In genomic region chr3:28551756-28552155, GRCm38 (mm10) we compare ENCODE assay signal across 28 mouse cellular contexts.
DNase-seq lines count a peak whose midpoint lies in the region; ATAC-seq and TF ChIP-seq lines count a peak whose summit lies in the region.
"Had no signal": no experiment of that assay in that cellular context is flagged by ENCODE, and none has a peak within 500 bp of the region (broad histone marks: within the 10 kb centered on the region; RNA-seq: fewer than 3 reads in every experiment).

No protein-coding gene starts in this region.

- H3K27me3 ChIP-seq in forebrain, embryonic 15.5 days: no peaks in the 10 kb centered on the region
- no peaks in the 10 kb centered on the region for H3K27me3 ChIP-seq in forebrain, embryonic 14.5 days (replicated peaks; ENCODE audit: control insufficient read depth, insufficient read depth, low read length)
- H3K27me3 ChIP-seq in hindbrain, postnatal 0 days (ENCODE audit: insufficient read depth, low read length): no peaks in the 10 kb centered on the region
- H3K27me3 ChIP-seq in hindbrain, embryonic 12.5 days: no peaks in the 10 kb centered on the region
- H3K27me3 ChIP-seq: CH12.LX; embryonic facial prominence, embryonic 13.5 days; forebrain, embryonic 13.5 days; Patski had no signal

- H3K4me2 ChIP-seq in forebrain, embryonic 15.5 days (replicated peaks): no peak overlapping the region
- no peak overlapping the region for H3K4me2 ChIP-seq in forebrain, embryonic 14.5 days (ENCODE audit: low read length)
- H3K4me2 ChIP-seq in hindbrain, postnatal 0 days (ENCODE audit: low read depth, low read length): no peak overlapping the region
- H3K4me2 ChIP-seq in hindbrain, embryonic 12.5 days (replicated peaks): no peak overlapping the region
- H3K4me2 ChIP-seq: embryonic facial prominence, embryonic 13.5 days; forebrain, embryonic 13.5 days; heart, embryonic 12.5 days; heart, embryonic 15.5 days; hindbrain, embryonic 14.5 days had no signal

- H3K27ac ChIP-seq in forebrain, embryonic 15.5 days (replicated peaks): peak overlapping the region; percentile 80
- no peak overlapping the region for H3K27ac ChIP-seq in forebrain, embryonic 14.5 days (ENCODE audit: low read depth, low read length)
- 0 out of 2 replicates have a peak overlapping the region, but pooled peaks have one; percentile 65 for H3K27ac ChIP-seq in hindbrain, postnatal 0 days
- no peak overlapping the region for H3K27ac ChIP-seq in hindbrain, embryonic 12.5 days
- H3K27ac ChIP-seq in cortical plate, adult 2 months (ENCODE audit: insufficient read depth, low read length): 0 out of 2 replicates have a peak overlapping the region, but pooled peaks have one; percentile 62
- H3K27ac ChIP-seq: embryonic facial prominence, embryonic 10.5 days; embryonic facial prominence, embryonic 13.5 days; heart, embryonic 15.5 days; hindbrain, embryonic 10.5 days; hindbrain, embryonic 14.5 days had no signal

- no peaks in the 10 kb centered on the region for H3K9me3 ChIP-seq in forebrain, embryonic 15.5 days
- no peaks in the 10 kb centered on the region for H3K9me3 ChIP-seq in forebrain, embryonic 14.5 days (replicated peaks; ENCODE audit: control insufficient read depth, low read length)
- no peaks in the 10 kb centered on the region for H3K9me3 ChIP-seq in hindbrain, postnatal 0 days (ENCODE audit: low read length)
- H3K9me3 ChIP-seq in hindbrain, embryonic 12.5 days (replicated peaks): no peaks in the 10 kb centered on the region
- H3K9me3 ChIP-seq: embryonic facial prominence, embryonic 10.5 days; embryonic facial prominence, embryonic 13.5 days; forebrain, embryonic 13.5 days; G1E; heart, embryonic 12.5 days; heart, embryonic 15.5 days; hindbrain, embryonic 10.5 days had no signal

- WGBS in forebrain, embryonic 15.5 days: 78% methylated on average over 1 of the region's 1 CpGs
- WGBS in forebrain, embryonic 14.5 days: 82% methylated on average over 1 of the region's 1 CpGs
- WGBS in hindbrain, postnatal 0 days: 61% methylated on average over 1 of the region's 1 CpGs
- WGBS in hindbrain, embryonic 12.5 days: 79% methylated on average over 1 of the region's 1 CpGs

- DNase-seq in cerebellum, adult 9-10 months: peak; percentile 30
- DNase-seq in cerebellum, adult 11-12 months: no peak
- DNase-seq in forebrain, embryonic 14.5 days (ENCODE audit: low spot score): no peak
- DNase-seq in hindbrain, postnatal 0 days (ENCODE audit: low spot score): no peak
- no peak for DNase-seq in spleen, adult 12 weeks (ENCODE audit: low spot score)
- DNase-seq: adrenal gland, postnatal 14 days; B cell, adult 2 months; embryo, embryonic 11 days; gastrocnemius, postnatal 10 days; gastrocnemius, postnatal 36 days; heart, postnatal 10 days; heart, postnatal 36 days; kidney, adult 2 months had no signal

- peaks cover 50% of the 10 kb centered on the region for H3K4me1 ChIP-seq in forebrain, embryonic 15.5 days
- peaks cover 27% of the 10 kb centered on the region for H3K4me1 ChIP-seq in forebrain, embryonic 14.5 days (ENCODE audit: control insufficient read depth, insufficient read depth, low read length)
- peaks cover 21% of the 10 kb centered on the region for H3K4me1 ChIP-seq in hindbrain, postnatal 0 days (ENCODE audit: insufficient read depth, low read length)
- H3K4me1 ChIP-seq in hindbrain, embryonic 12.5 days: peaks cover 29% of the 10 kb centered on the region
- peaks cover 25% of the 10 kb centered on the region for H3K4me1 ChIP-seq in cortical plate, adult 2 months (ENCODE audit: control insufficient read depth, insufficient read depth, low read length)

- no peak for TF ChIP-seq POLR2A in cortical plate, adult 2 months (IDR thresholded peaks at IDR 0.05; ENCODE audit: extremely low read depth, insufficient read depth, low read length)

- no peak for ATAC-seq in forebrain, embryonic 15.5 days (replicated peaks)
- ATAC-seq in forebrain, embryonic 14.5 days: no peak
- no peak for ATAC-seq in hindbrain, postnatal 0 days
- no peak for ATAC-seq in hindbrain, embryonic 12.5 days (ENCODE audit: low FRiP score)
- ATAC-seq: forebrain, embryonic 13.5 days; intestine, postnatal 0 days; Patski had no signal

- H3K36me3 ChIP-seq in forebrain, embryonic 15.5 days: no peaks in the 10 kb centered on the region
- peaks cover 4% of the 10 kb centered on the region; the same call in 1 of the 2 replicates for H3K36me3 ChIP-seq in forebrain, embryonic 14.5 days (ENCODE audit: control insufficient read depth, insufficient read depth, low read length)
- H3K36me3 ChIP-seq in hindbrain, postnatal 0 days (ENCODE audit: insufficient read depth, low read length): no peaks in the 10 kb centered on the region
- 0 out of 2 replicates have a peak, but pooled peaks cover 3% of the 10 kb centered on the region for H3K36me3 ChIP-seq in hindbrain, embryonic 12.5 days
- H3K36me3 ChIP-seq: embryonic facial prominence, embryonic 10.5 days; embryonic facial prominence, embryonic 13.5 days; G1E; heart, embryonic 12.5 days; heart, embryonic 15.5 days; hindbrain, embryonic 10.5 days had no signal

- H3K4me3 ChIP-seq in forebrain, embryonic 15.5 days: no peak overlapping the region
- H3K4me3 ChIP-seq in forebrain, embryonic 14.5 days (ENCODE audit: low read depth, low read length): no peak overlapping the region
- H3K4me3 ChIP-seq in hindbrain, postnatal 0 days (ENCODE audit: low read length): no peak overlapping the region
- H3K4me3 ChIP-seq in hindbrain, embryonic 12.5 days: no peak overlapping the region
- H3K4me3 ChIP-seq in cortical plate, adult 2 months (ENCODE audit: insufficient read depth, low read length): no peak overlapping the region
- H3K4me3 ChIP-seq: embryonic facial prominence, embryonic 10.5 days; embryonic facial prominence, embryonic 13.5 days; erythroblast, embryonic 14.5 days; forebrain, embryonic 13.5 days; heart, embryonic 12.5 days; heart, embryonic 15.5 days; hindbrain, embryonic 10.5 days had no signal

- H3K9ac ChIP-seq in forebrain, embryonic 15.5 days (replicated peaks): no peak overlapping the region
- H3K9ac ChIP-seq in forebrain, embryonic 14.5 days (ENCODE audit: low read length): no peak overlapping the region
- no peak overlapping the region for H3K9ac ChIP-seq in hindbrain, postnatal 0 days (replicated peaks; ENCODE audit: low read length)
- no peak overlapping the region for H3K9ac ChIP-seq in hindbrain, embryonic 12.5 days
- H3K9ac ChIP-seq: embryonic facial prominence, embryonic 13.5 days; forebrain, embryonic 13.5 days; heart, embryonic 12.5 days; heart, embryonic 15.5 days; hindbrain, embryonic 14.5 days had no signal

- no peak for TF ChIP-seq CTCF in hindbrain, postnatal 0 days (IDR thresholded peaks at IDR 0.05; ENCODE audit: low read depth)
- TF ChIP-seq CTCF in cortical plate, adult 2 months (IDR thresholded peaks at IDR 0.05; ENCODE audit: extremely low read depth, insufficient read depth, low read length): no peak

Comparison
In these comparisons a context has a peak if more than half of its experiments do, and no peak if none do; other contexts are left out.
1. H3K27ac ChIP-seq: peak in forebrain, embryonic 15.5 days (single experiment), hindbrain, postnatal 0 days (single experiment) and cortical plate, adult 2 months (single experiment); none in forebrain, embryonic 14.5 days (single experiment) and hindbrain, embryonic 12.5 days (single experiment).